Mouse (Mus musculus) stomach, postnatal 0 days (tissue): ENCODE data around the gene Wdfy4. TPM values are rescaled to one million over a fixed set of nuclear protein-coding genes. Genes with fewer than 3 reads are reported as not detected.

Source experiments
- ATAC-seq: fragments of 200-750 bp; cut with Nextera tagmentation; 2 replicates; pipeline ENCODE4 v1.8.0; 2017; ENCODE audit not compliant: low FRiP score, low TSS enrichment
- DNase-seq: peaks from one replicate; pipeline ENCODE4 v3.0.0-alpha.2; 2016; ENCODE audit warnings: low spot score
- H3K27ac ChIP-seq: fragments of 300-500 bp; sonication (generic); replicated peaks from 2 replicates; pipeline ENCODE4 v1.5.1; 2014; ENCODE audit warnings: mild to moderate bottlenecking, control low read depth
- H3K27me3 ChIP-seq: fragments of 300-500 bp; sonication (generic); 2 replicates; pipeline ENCODE4 v1.6.1; 2014; ENCODE audit warnings: low read length; ENCODE audit not compliant: control insufficient read depth, insufficient read depth
- H3K36me3 ChIP-seq: fragments of 300-500 bp; sonication (generic); 2 replicates; pipeline ENCODE4 v1.6.1; 2014; ENCODE audit warnings: low read length, mixed read lengths; ENCODE audit not compliant: control insufficient read depth, insufficient read depth
- H3K4me1 ChIP-seq: fragments of 300-500 bp; sonication (generic); replicated peaks from 2 replicates; pipeline ENCODE4 v1.6.1; 2014; ENCODE audit warnings: antibody characterized with exemption; ENCODE audit not compliant: control insufficient read depth, insufficient read depth
- H3K4me2 ChIP-seq: fragments of 300-500 bp; sonication (generic); replicated peaks from 2 replicates; pipeline ENCODE4 v1.6.1; 2014; ENCODE audit warnings: low read depth, mild to moderate bottlenecking, control low read depth, moderate library complexity
- H3K4me3 ChIP-seq: fragments of 300-500 bp; sonication (generic); 2 replicates; pipeline ENCODE4 v1.5.1; 2014; ENCODE audit warnings: low read depth, low read length, control low read depth
- H3K9ac ChIP-seq: fragments of 300-500 bp; sonication (generic); 2 replicates; pipeline ENCODE4 v1.6.1; 2014; ENCODE audit warnings: mild to moderate bottlenecking, low read length, control low read depth, mixed read lengths
- H3K9me3 ChIP-seq: fragments of 300-500 bp; sonication (generic); 2 replicates; pipeline ENCODE4 v1.6.1; 2016; ENCODE audit warnings: low read length; ENCODE audit not compliant: control insufficient read depth
- CTCF ChIP-seq: IDR thresholded peaks from 2 replicates; pipeline ENCODE4 v1.5.1; 2016; ENCODE audit warnings: antibody characterized with exemption, low read depth, mild to moderate bottlenecking, moderate library complexity
- EP300 ChIP-seq: optimal IDR thresholded peaks from 2 replicates; pipeline ENCODE3; 2016; ENCODE audit warnings: antibody characterized with exemption
- WGBS: fragments of 180-500 bp; shearing (Covaris S2); extraction: QIAGEN DNeasy Blood & Tissue Kit; methylation state at CpG from one replicate; pipeline ENCODE4 v1.1.7; 2014; 5-methylcytosine and 5-hydroxymethylcytosine counted together
- polyA plus RNA-seq: library from polyadenylated mRNA; unstranded; fragments of >200 nt; fragmentation: Nextera tagmentation; extraction: Ambion mirVana; gene quantifications from 2 replicates; pipeline ENCODE4 v1.2.1, GENCODE M21; 2015

Gene Wdfy4
- polyA plus RNA-seq, 1 experiment from 2014 or later = 0.25 TPM

DNA sequence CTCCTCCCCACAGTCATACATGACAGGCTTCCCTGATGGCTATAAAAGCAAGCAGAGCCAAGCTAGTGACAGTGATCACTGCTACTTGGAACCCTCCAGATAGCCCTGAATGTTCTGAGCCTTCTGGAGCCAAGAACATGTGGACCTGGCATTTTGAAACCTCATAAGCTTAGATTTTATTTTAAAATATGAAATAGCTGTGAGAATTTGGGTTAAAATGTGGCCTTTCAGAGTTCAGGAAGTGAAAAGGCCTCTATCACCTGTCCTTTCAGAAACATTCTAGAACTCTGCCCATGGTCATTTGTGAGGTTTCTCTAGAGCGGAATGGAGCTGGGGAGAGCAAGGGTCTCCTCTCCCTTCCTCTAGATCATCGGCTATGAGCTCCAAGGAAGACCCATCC is 194.2 kb downstream of the Wdfy4 start, which contains the start of gene Lrrc18:
Lrrc18 (plus strand) TSS at position 301 of the 400 bp plus-strand sequence.
- H3K4me1 ChIP-seq = peaks cover 4% of the 10 kb centered on the region; the same call in 1 of the 2 replicates
- no peaks in the 10 kb centered on the region for H3K36me3 ChIP-seq
- no peaks in the 10 kb centered on the region for H3K27me3 ChIP-seq
- DNase-seq = no peak
- 93% methylated on average over 2 of the region's 2 CpGs for WGBS
- no peak for ATAC-seq
- no peak within 1 kb of the TSS for H3K9ac ChIP-seq
- no peak within 1 kb of the TSS for H3K27ac ChIP-seq
- no peak within 1 kb of the TSS for H3K4me2 ChIP-seq
- no peak for TF ChIP-seq CTCF
- TF ChIP-seq EP300 = no peak
- no peaks in the 10 kb centered on the region for H3K9me3 ChIP-seq
- H3K4me3 ChIP-seq = no peak within 1 kb of the TSS

DNA sequence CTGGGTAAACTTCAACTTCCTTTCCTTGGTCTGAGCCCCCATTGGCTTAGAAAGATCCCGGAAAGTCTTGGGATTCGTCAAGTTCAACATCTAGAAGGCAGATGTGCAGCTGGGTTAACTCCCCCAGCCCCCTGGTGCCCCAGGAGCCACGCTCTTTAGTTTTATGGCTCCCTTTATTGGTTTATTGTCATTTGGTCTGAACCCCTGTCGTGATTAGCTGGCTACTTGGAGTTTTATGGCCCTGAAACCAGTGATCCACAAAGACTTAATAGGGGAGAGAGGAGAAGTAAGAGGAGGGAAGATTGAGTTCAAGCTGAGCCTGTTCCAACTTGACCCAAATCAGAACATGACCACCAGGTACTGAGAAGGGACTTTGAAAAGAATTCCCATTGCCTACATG is 198.6 kb downstream of the Wdfy4 start:
- H3K4me2 ChIP-seq = no peak overlapping the region
- WGBS = 58% methylated on average over 4 of the region's 4 CpGs
- H3K9me3 ChIP-seq = no peaks in the 10 kb centered on the region
- ATAC-seq = no peak
- no peak overlapping the region for H3K27ac ChIP-seq
- TF ChIP-seq EP300 (no peak), CTCF (no peak)
- no peaks in the 10 kb centered on the region for H3K36me3 ChIP-seq
- H3K9ac ChIP-seq = no peak overlapping the region
- no peaks in the 10 kb centered on the region for H3K4me1 ChIP-seq
- H3K27me3 ChIP-seq = no peaks in the 10 kb centered on the region
- no peak for DNase-seq
- H3K4me3 ChIP-seq = no peak overlapping the region

- no peaks in the 10 kb centered on the region for H3K9me3 ChIP-seq
- no peaks in the 10 kb centered on the region for H3K4me1 ChIP-seq
- no peak for ATAC-seq
- no peaks in the 10 kb centered on the region for H3K36me3 ChIP-seq
- H3K4me2 ChIP-seq = no peak overlapping the region
- H3K9ac ChIP-seq = no peak overlapping the region
- H3K4me3 ChIP-seq = no peak overlapping the region
- DNase-seq = no peak
- WGBS = 53% methylated on average over 6 of the region's 6 CpGs
- no peak for TF ChIP-seq CTCF
- TF ChIP-seq EP300 = no peak
- H3K27me3 ChIP-seq = no peaks in the 10 kb centered on the region
- no peak overlapping the region for H3K27ac ChIP-seq
Measured at GRCm38 (mm10) chr14:32984176-32984738, 201.1 kb downstream of the Wdfy4 start.

DNA sequence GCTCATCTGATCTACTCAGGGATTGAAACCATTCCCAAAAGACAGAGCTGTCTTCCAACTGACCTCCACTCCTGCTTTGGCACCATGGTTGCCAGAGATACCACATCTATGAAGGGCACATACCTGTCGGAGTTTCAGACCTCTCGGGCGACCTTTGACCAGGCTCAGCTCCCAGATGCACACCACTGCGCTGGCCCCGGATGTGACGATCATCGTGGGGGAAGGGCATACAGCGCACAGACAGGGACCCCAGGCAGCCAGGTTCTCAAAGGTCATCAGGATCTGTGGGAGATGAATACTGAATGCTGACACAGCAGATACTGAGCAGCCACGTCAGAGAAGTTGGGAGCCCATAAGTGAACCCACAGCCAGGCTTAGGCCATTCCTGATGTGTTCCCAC is 214.6 kb downstream of the Wdfy4 start:
- no peak for TF ChIP-seq CTCF
- no peak for TF ChIP-seq EP300
- DNase-seq = no peak
- 74% methylated on average over 9 of the region's 9 CpGs for WGBS
- ATAC-seq = no peak
- Histone ChIP-seq H3K9ac (no peak overlapping the region), H3K4me2 (no peak overlapping the region), H3K4me1 (no peaks in the 10 kb centered on the region), H3K27ac (no peak overlapping the region), H3K36me3 (no peaks in the 10 kb centered on the region), H3K9me3 (no peaks in the 10 kb centered on the region), H3K27me3 (no peaks in the 10 kb centered on the region), H3K4me3 (no peak overlapping the region)

- no peak for ATAC-seq
- 74% methylated on average over 10 of the region's 10 CpGs for WGBS
Measured at GRCm38 (mm10) chr14:32964742-32965141, 220.6 kb downstream of the Wdfy4 start.

GRCm38 (mm10) chr14:32960481-32960880 is 224.8 kb downstream of the Wdfy4 start:
- no peak for ATAC-seq
- TF ChIP-seq EP300 (no peak), CTCF (peak; percentile 86)
- no peaks in the 10 kb centered on the region for H3K36me3 ChIP-seq
- 27% methylated on average over 5 of the region's 5 CpGs for WGBS
- no peak overlapping the region for H3K4me3 ChIP-seq
- no peaks in the 10 kb centered on the region for H3K9me3 ChIP-seq
- H3K27ac ChIP-seq = no peak overlapping the region
- H3K27me3 ChIP-seq = no peaks in the 10 kb centered on the region
- peak; percentile 64 for DNase-seq
- no peak overlapping the region for H3K4me2 ChIP-seq
- H3K9ac ChIP-seq = no peak overlapping the region
- no peaks in the 10 kb centered on the region for H3K4me1 ChIP-seq

More at GRCm38 (mm10) chr14:32964742-32965141, 220.6 kb downstream of the Wdfy4 start:
- no peaks in the 10 kb centered on the region for H3K4me1 ChIP-seq
- H3K4me3 ChIP-seq = no peak overlapping the region
- no peak overlapping the region for H3K27ac ChIP-seq
- no peak overlapping the region for H3K4me2 ChIP-seq
- TF ChIP-seq EP300 = no peak
- no peak for TF ChIP-seq CTCF
- no peaks in the 10 kb centered on the region for H3K36me3 ChIP-seq
- H3K9ac ChIP-seq = no peak overlapping the region
- H3K9me3 ChIP-seq = no peaks in the 10 kb centered on the region
- H3K27me3 ChIP-seq = no peaks in the 10 kb centered on the region
- no peak for DNase-seq
